Mouse (Mus musculus): Measurements from ENCODE around the gene Ube2q1. TPM values are rescaled to one million over a fixed set of nuclear protein-coding genes. Genes with fewer than 3 reads are reported as not detected.

Ube2q1 gene
- polyA plus RNA-seq, 1 experiment, result 51.7 TPM

- Histone ChIP-seq H3K4me3 (ENCODE audit: insufficient read depth, low read length) (peak within 1 kb of the TSS; percentile 2), H3K4me1 (ENCODE audit: control insufficient read depth, insufficient read depth, low read length) (no peaks in the 10 kb centered on the region), H3K27ac (ENCODE audit: insufficient read depth, low read length) (peak within 1 kb of the TSS; percentile 53; the same call in 1 of the 2 replicates)
- TF ChIP-seq CTCF (IDR thresholded peaks at IDR 0.05; ENCODE audit: extremely low read depth, insufficient read depth, low read length), result no peak
- no peak for TF ChIP-seq POLR2A (IDR thresholded peaks at IDR 0.05; ENCODE audit: extremely low read depth, insufficient read depth, low read length)
Observed at GRCm38 (mm10) chr3:89830815-89831591, 57.6 kb downstream of the Ube2q1 start, which contains the start of gene She. She (plus strand) TSS chr3:89831370.

Other genes with a start within 250 kb of the Ube2q1 start
- gene Adar, start 58.6 kb upstream of the Ube2q1 start, polyA plus RNA-seq (2012; rRNA removed), result 111 and 118 TPM in 2 replicates
- 22.6 and 22.9 TPM in 2 replicates for gene Chrnb2, start 9.0 kb upstream of the Ube2q1 start, polyA plus RNA-seq (2012; rRNA removed)
- 2.2 TPM in 2 replicates for gene She, start 57.8 kb downstream of the Ube2q1 start, polyA plus RNA-seq (2012; rRNA removed)
- gene Il6ra, start 139.6 kb downstream of the Ube2q1 start, polyA plus RNA-seq (2012; rRNA removed), result 2.4 and 2.6 TPM in 2 replicates
- 112 and 117 TPM in 2 replicates for gene Atp8b2, start 189.9 kb downstream of the Ube2q1 start, polyA plus RNA-seq (2012; rRNA removed)
- 96.1 and 101 TPM in 2 replicates for gene Hax1, start 225.2 kb downstream of the Ube2q1 start, polyA plus RNA-seq (2012; rRNA removed)

Data from cortical plate, adult 2 months (tissue).